Mouse (Mus musculus) heart, adult 2 months (tissue): Measurements from ENCODE around the gene Klhl25.

ENCODE experiments used
- CTCF ChIP-seq: fragments of 200-600 bp; IDR thresholded peaks from 2 replicates; pipeline ENCODE4 v1.8.1; 2022; ENCODE audit warnings: antibody characterized with exemption, mild to moderate bottlenecking, moderate library complexity
- POLR2A ChIP-seq: fragments of 200-500 bp; IDR thresholded peaks from 2 replicates; pipeline ENCODE4 v1.6.1; 2011; ENCODE audit warnings: mild to moderate bottlenecking, low read depth, low read length, control low read depth; ENCODE audit not compliant: insufficient read depth

GRCm38 (mm10) chr7:75827357-75827756 is 20.8 kb upstream of the Klhl25 start:
- TF ChIP-seq CTCF (no peak), POLR2A (no peak)
